Mouse (Mus musculus) kidney, embryonic 16.5 days (tissue): Measurements from ENCODE around the gene Ahrr. TPM values are rescaled to one million over a fixed set of nuclear protein-coding genes. Genes with fewer than 3 reads are reported as not detected.

ENCODE experiments used
- ATAC-seq: fragments of 200-750 bp; cut with Nextera tagmentation; 2 replicates; pipeline ENCODE4 v1.8.0; 2017; ENCODE audit warnings: moderate TSS enrichment; ENCODE audit not compliant: low FRiP score, low TSS enrichment
- H3K27ac ChIP-seq: fragments of 300-500 bp; sonication (generic); 2 replicates; pipeline ENCODE4 v1.5.1; 2014; ENCODE audit warnings: low read length
- H3K27me3 ChIP-seq: fragments of 300-500 bp; sonication (generic); 2 replicates; pipeline ENCODE4 v1.6.1; 2014; ENCODE audit warnings: low read length, control low read depth, mixed read lengths; ENCODE audit not compliant: insufficient read depth
- H3K36me3 ChIP-seq: fragments of 300-500 bp; sonication (generic); 2 replicates; pipeline ENCODE4 v1.6.1; 2014; ENCODE audit warnings: low read length, control low read depth, mixed read lengths; ENCODE audit not compliant: insufficient read depth
- H3K4me1 ChIP-seq: fragments of 300-500 bp; sonication (generic); 2 replicates; pipeline ENCODE4 v1.6.1; 2014; ENCODE audit warnings: low read length, control low read depth, mixed read lengths; ENCODE audit not compliant: insufficient read depth
- H3K4me2 ChIP-seq: fragments of 300-500 bp; sonication (generic); replicated peaks from 2 replicates; pipeline ENCODE4 v1.6.1; 2014; ENCODE audit warnings: low read depth, low read length
- H3K4me3 ChIP-seq: fragments of 300-500 bp; sonication (generic); 2 replicates; pipeline ENCODE4 v1.5.1; 2014; ENCODE audit warnings: mild to moderate bottlenecking, low read length
- H3K9ac ChIP-seq: fragments of 300-500 bp; sonication (generic); replicated peaks from 2 replicates; pipeline ENCODE4 v1.6.1; 2014; ENCODE audit warnings: low read length
- H3K9me3 ChIP-seq: fragments of 300-500 bp; sonication (generic); 2 replicates; pipeline ENCODE4 v1.6.1; 2016; ENCODE audit warnings: low read length, control low read depth
- WGBS: fragments of 180-500 bp; shearing (Covaris S2); extraction: QIAGEN DNeasy Blood & Tissue Kit; methylation state at CpG from one replicate; pipeline ENCODE4 v1.1.7; 2014; 5-methylcytosine and 5-hydroxymethylcytosine counted together
- polyA plus RNA-seq: library from polyadenylated mRNA; unstranded; fragments of >200 nt; fragmentation: Nextera tagmentation; extraction: Ambion mirVana; gene quantifications from 2 replicates; pipeline ENCODE4 v1.2.1, GENCODE M21; 2015

The Ahrr gene
- polyA plus RNA-seq, 1 experiment from 2014 or later = 0.55 TPM

- H3K27me3 ChIP-seq = no peaks in the 10 kb centered on the region; the same call in 1 of the 2 replicates
- H3K4me2 ChIP-seq = no peak overlapping the region
- peaks cover 7% of the 10 kb centered on the region for H3K4me1 ChIP-seq
- H3K4me3 ChIP-seq = no peak overlapping the region
- no peak overlapping the region for H3K27ac ChIP-seq
- no peak for ATAC-seq
- H3K36me3 ChIP-seq = no peaks in the 10 kb centered on the region
- no peaks in the 10 kb centered on the region for H3K9me3 ChIP-seq
- no peak overlapping the region for H3K9ac ChIP-seq
These were observed 45.6 kb downstream of the Ahrr start for GRCm38 (mm10) chr13:74246494-74246893.

GRCm38 (mm10) chr13:74245899-74246231, 46.3 kb downstream of the Ahrr start:
- Histone ChIP-seq H3K36me3 (no peaks in the 10 kb centered on the region), H3K4me2 (peak overlapping the region; percentile 30), H3K4me1 (peaks cover 7% of the 10 kb centered on the region), H3K27me3 (no peaks in the 10 kb centered on the region; the same call in 1 of the 2 replicates), H3K9me3 (no peaks in the 10 kb centered on the region), H3K4me3 (peak overlapping the region; percentile 12; the same call in 1 of the 2 replicates), H3K9ac (no peak overlapping the region), H3K27ac (no peak overlapping the region)
- 0 out of 2 replicates have a peak, but pooled peaks have one; percentile 23 for ATAC-seq
- WGBS = 76% methylated on average over 4 of the region's 4 CpGs

- Histone ChIP-seq H3K4me2 (peak overlapping the region; percentile 30), H3K4me3 (peak overlapping the region; percentile 12; the same call in 1 of the 2 replicates), H3K27ac (no peak overlapping the region), H3K4me1 (peaks cover 7% of the 10 kb centered on the region), H3K9ac (no peak overlapping the region), H3K9me3 (no peaks in the 10 kb centered on the region), H3K27me3 (no peaks in the 10 kb centered on the region; the same call in 1 of the 2 replicates), H3K36me3 (no peaks in the 10 kb centered on the region)
- WGBS = 28% methylated on average over 17 of the region's 17 CpGs
- peak; percentile 94 for ATAC-seq
These were observed 46.8 kb downstream of the Ahrr start for GRCm38 (mm10) chr13:74245214-74245898.

GRCm38 (mm10) chr13:74237574-74237973, 54.6 kb downstream of the Ahrr start:
- 66% methylated on average over 7 of the region's 7 CpGs for WGBS
- no peak for ATAC-seq

GRCm38 (mm10) chr13:74220659-74221058, 71.5 kb downstream of the Ahrr start:
- H3K27me3 ChIP-seq = no peaks in the 10 kb centered on the region

More at GRCm38 (mm10) chr13:74237574-74237973, 54.6 kb downstream of the Ahrr start:
- no peak overlapping the region for H3K9ac ChIP-seq
- H3K36me3 ChIP-seq = no peaks in the 10 kb centered on the region
- H3K4me2 ChIP-seq = no peak overlapping the region
- H3K9me3 ChIP-seq = no peaks in the 10 kb centered on the region
- no peak overlapping the region for H3K27ac ChIP-seq
- no peaks in the 10 kb centered on the region for H3K4me1 ChIP-seq
- H3K4me3 ChIP-seq = no peak overlapping the region
- H3K27me3 ChIP-seq = no peaks in the 10 kb centered on the region

GRCm38 (mm10) chr13:74218441-74218840, 73.7 kb downstream of the Ahrr start:
- no peaks in the 10 kb centered on the region for H3K9me3 ChIP-seq
- no peak overlapping the region for H3K4me3 ChIP-seq
- WGBS = 82% methylated on average over 3 of the region's 3 CpGs
- no peak overlapping the region for H3K4me2 ChIP-seq
- no peaks in the 10 kb centered on the region for H3K36me3 ChIP-seq
- no peak for ATAC-seq
- H3K27ac ChIP-seq = no peak overlapping the region
- no peaks in the 10 kb centered on the region for H3K4me1 ChIP-seq
- no peak overlapping the region for H3K9ac ChIP-seq
- no peaks in the 10 kb centered on the region for H3K27me3 ChIP-seq

More at GRCm38 (mm10) chr13:74220659-74221058, 71.5 kb downstream of the Ahrr start:
- H3K27ac ChIP-seq = no peak overlapping the region
- no peaks in the 10 kb centered on the region for H3K9me3 ChIP-seq
- no peaks in the 10 kb centered on the region for H3K36me3 ChIP-seq
- no peak overlapping the region for H3K9ac ChIP-seq
- 34% methylated on average over 1 of the region's 1 CpGs for WGBS
- H3K4me2 ChIP-seq = no peak overlapping the region
- no peak overlapping the region for H3K4me3 ChIP-seq
- ATAC-seq = no peak
- H3K4me1 ChIP-seq = no peaks in the 10 kb centered on the region

GRCm38 (mm10) chr13:74208986-74209345, 83.2 kb downstream of the Ahrr start:
- 19% methylated on average over 12 of the region's 12 CpGs for WGBS
- Histone ChIP-seq H3K4me1 (peaks cover 12% of the 10 kb centered on the region), H3K4me2 (peak overlapping the region; percentile 92), H3K9ac (peak overlapping the region; percentile 88), H3K36me3 (peaks cover 9% of the 10 kb centered on the region; the same call in 1 of the 2 replicates), H3K4me3 (peak overlapping the region; percentile 87), H3K27ac (peak overlapping the region; percentile 97), H3K27me3 (no peaks in the 10 kb centered on the region), H3K9me3 (no peaks in the 10 kb centered on the region)
- ATAC-seq = peak; percentile 37; the same call in 1 of the 2 replicates

GRCm38 (mm10) chr13:74208317-74208985, 83.7 kb downstream of the Ahrr start, which contains the start of gene Exoc3:
Exoc3 (minus strand) TSS chr13:74208732.
- Histone ChIP-seq H3K27ac (peak within 1 kb of the TSS; percentile 97), H3K4me2 (peak within 1 kb of the TSS; percentile 92), H3K9ac (peak within 1 kb of the TSS; percentile 88), H3K4me1 (peaks cover 12% of the 10 kb centered on the region), H3K4me3 (peak within 1 kb of the TSS; percentile 87), H3K9me3 (no peaks in the 10 kb centered on the region), H3K36me3 (peaks cover 14% of the 10 kb centered on the region; the same call in 1 of the 2 replicates), H3K27me3 (no peaks in the 10 kb centered on the region)
- ATAC-seq = peak; percentile 99
- under 1% methylated on average over 39 of the region's 39 CpGs for WGBS

GRCm38 (mm10) chr13:74196451-74196850, 95.7 kb downstream of the Ahrr start:
- Histone ChIP-seq H3K36me3 (peaks cover 37% of the 10 kb centered on the region), H3K27me3 (no peaks in the 10 kb centered on the region), H3K27ac (no peak overlapping the region), H3K4me2 (no peak overlapping the region), H3K9me3 (no peaks in the 10 kb centered on the region), H3K4me1 (no peaks in the 10 kb centered on the region), H3K4me3 (no peak overlapping the region), H3K9ac (no peak overlapping the region)
- no peak for ATAC-seq
- 76% methylated on average over 3 of the region's 3 CpGs for WGBS

GRCm38 (mm10) chr13:74192613-74193012, 99.5 kb downstream of the Ahrr start:
- no peak for ATAC-seq
- no peaks in the 10 kb centered on the region for H3K9me3 ChIP-seq
- no peak overlapping the region for H3K27ac ChIP-seq
- H3K27me3 ChIP-seq = no peaks in the 10 kb centered on the region
- H3K4me1 ChIP-seq = no peaks in the 10 kb centered on the region
- no peak overlapping the region for H3K4me3 ChIP-seq
- H3K4me2 ChIP-seq = no peak overlapping the region
- H3K9ac ChIP-seq = no peak overlapping the region
- 82% methylated on average over 6 of the region's 6 CpGs for WGBS
- H3K36me3 ChIP-seq = peaks cover 40% of the 10 kb centered on the region
